Mouse (Mus musculus) liver, embryonic 16.5 days (tissue): ENCODE data around the gene Olfr1423. TPM values are rescaled to one million over a fixed set of nuclear protein-coding genes. Genes with fewer than 3 reads are reported as not detected.
"Not testable (repeated sequence)": the region's sequence is repeated elsewhere in the genome, so short reads cannot be mapped to it uniquely, and the experiment has no call there.

Source experiments
- ATAC-seq: fragments of 200-750 bp; cut with Nextera tagmentation; 2 replicates; pipeline ENCODE4 v1.8.0; 2017; ENCODE audit warnings: low read depth, mild to moderate bottlenecking, moderate number of reproducible peaks, moderate library complexity
- H3K27ac ChIP-seq: fragments of 300-500 bp; sonication (generic); 2 replicates; pipeline ENCODE4 v1.5.1; 2014; ENCODE audit warnings: mild to moderate bottlenecking, low read length
- H3K27me3 ChIP-seq: fragments of 300-500 bp; sonication (generic); 2 replicates; pipeline ENCODE4 v1.6.1; 2014; ENCODE audit warnings: low read depth, low read length, mixed read lengths; ENCODE audit not compliant: control insufficient read depth, insufficient read depth
- H3K36me3 ChIP-seq: fragments of 300-500 bp; sonication (generic); 2 replicates; pipeline ENCODE4 v1.6.1; 2014; ENCODE audit warnings: mild to moderate bottlenecking; ENCODE audit not compliant: control insufficient read depth, insufficient read depth
- H3K4me1 ChIP-seq: fragments of 300-500 bp; sonication (generic); 2 replicates; pipeline ENCODE4 v1.6.1; 2014; ENCODE audit warnings: low read depth, low read length, mixed read lengths; ENCODE audit not compliant: control insufficient read depth
- H3K4me2 ChIP-seq: fragments of 300-500 bp; sonication (generic); 2 replicates; pipeline ENCODE4 v1.6.1; 2014; ENCODE audit warnings: low read depth, low read length, mixed read lengths
- H3K4me3 ChIP-seq: fragments of 300-500 bp; sonication (generic); 2 replicates; pipeline ENCODE4 v1.5.1; 2014; ENCODE audit warnings: low read depth, mild to moderate bottlenecking, low read length
- H3K9ac ChIP-seq: fragments of 300-500 bp; sonication (generic); 2 replicates; pipeline ENCODE4 v1.6.1; 2014; ENCODE audit warnings: low read depth, low read length
- H3K9me3 ChIP-seq: fragments of 300-500 bp; sonication (generic); replicated peaks from 2 replicates; pipeline ENCODE4 v1.6.1; 2016; ENCODE audit warnings: low read length; ENCODE audit not compliant: control insufficient read depth
- WGBS: fragments of 180-500 bp; shearing (Covaris S2); extraction: QIAGEN DNeasy Blood & Tissue Kit; methylation state at CpG from one replicate; pipeline ENCODE4 v1.1.7; 2014; ENCODE audit not compliant: insufficient replicate concordance; 5-methylcytosine and 5-hydroxymethylcytosine counted together
- polyA plus RNA-seq: library from polyadenylated mRNA; unstranded; fragments of >200 nt; fragmentation: Nextera tagmentation; extraction: Ambion mirVana; gene quantifications from 2 replicates; pipeline ENCODE4 v1.2.1, GENCODE M21; 2015

The Olfr1423 gene
- polyA plus RNA-seq = 0.01 TPM in 1 of 2 replicates, not detected in the other

- ATAC-seq = no peak
- no peak within 1 kb of the TSS for H3K4me2 ChIP-seq
- H3K9ac ChIP-seq = no peak within 1 kb of the TSS
- WGBS = 53% methylated on average over 2 of the region's 2 CpGs
- no peaks in the 10 kb centered on the region for H3K4me1 ChIP-seq
- no peaks in the 10 kb centered on the region for H3K9me3 ChIP-seq
- H3K27me3 ChIP-seq = no peaks in the 10 kb centered on the region
- no peak within 1 kb of the TSS for H3K4me3 ChIP-seq
- H3K27ac ChIP-seq = no peak within 1 kb of the TSS
- no peaks in the 10 kb centered on the region for H3K36me3 ChIP-seq
Observed at GRCm38 (mm10) chr19:12041217-12041616, at the start of gene Olfr1423. TSS of gene Olfr1423 (minus strand) at chr19:12041317.

- H3K9ac ChIP-seq, H3K36me3 ChIP-seq, ATAC-seq, H3K27ac ChIP-seq, H3K4me3 ChIP-seq, H3K4me2 ChIP-seq, H3K4me1 ChIP-seq, H3K9me3 ChIP-seq, H3K27me3 ChIP-seq: not testable (repeated sequence)
- WGBS = 54% methylated on average over 4 of the region's 4 CpGs
Observed at GRCm38 (mm10) chr19:12077631-12078030, 36.5 kb upstream of the Olfr1423 start, which contains the start of gene Olfr1425. TSS of gene Olfr1425 (minus strand) at chr19:12077731.

GRCm38 (mm10) chr19:12069546-12069945 lies 28.4 kb upstream of the Olfr1423 start:
- 52% methylated on average over 1 of the region's 1 CpGs for WGBS

GRCm38 (mm10) chr19:12067806-12068205 lies 26.7 kb upstream of the Olfr1423 start:
- not testable (repeated sequence) for H3K4me3 ChIP-seq, H3K4me1 ChIP-seq, H3K9ac ChIP-seq, H3K27ac ChIP-seq, H3K4me2 ChIP-seq, ATAC-seq, H3K27me3 ChIP-seq, H3K36me3 ChIP-seq, H3K9me3 ChIP-seq
- 39% methylated on average over 1 of the region's 1 CpGs for WGBS

More at GRCm38 (mm10) chr19:12069546-12069945, 28.4 kb upstream of the Olfr1423 start:
- H3K4me3 ChIP-seq, H3K36me3 ChIP-seq, H3K4me1 ChIP-seq, ATAC-seq, H3K27ac ChIP-seq, H3K4me2 ChIP-seq, H3K27me3 ChIP-seq, H3K9me3 ChIP-seq, H3K9ac ChIP-seq: not testable (repeated sequence)

GRCm38 (mm10) chr19:12062582-12062981 lies 21.5 kb upstream of the Olfr1423 start, which contains the start of gene Olfr1424:
TSS of gene Olfr1424 (minus strand) at chr19:12062682.
- H3K36me3 ChIP-seq, H3K9me3 ChIP-seq, H3K27me3 ChIP-seq, H3K4me3 ChIP-seq, H3K4me2 ChIP-seq, H3K4me1 ChIP-seq, ATAC-seq, H3K9ac ChIP-seq, H3K27ac ChIP-seq: not testable (repeated sequence)
- WGBS = 79% methylated on average over 1 of the region's 1 CpGs

DNA sequence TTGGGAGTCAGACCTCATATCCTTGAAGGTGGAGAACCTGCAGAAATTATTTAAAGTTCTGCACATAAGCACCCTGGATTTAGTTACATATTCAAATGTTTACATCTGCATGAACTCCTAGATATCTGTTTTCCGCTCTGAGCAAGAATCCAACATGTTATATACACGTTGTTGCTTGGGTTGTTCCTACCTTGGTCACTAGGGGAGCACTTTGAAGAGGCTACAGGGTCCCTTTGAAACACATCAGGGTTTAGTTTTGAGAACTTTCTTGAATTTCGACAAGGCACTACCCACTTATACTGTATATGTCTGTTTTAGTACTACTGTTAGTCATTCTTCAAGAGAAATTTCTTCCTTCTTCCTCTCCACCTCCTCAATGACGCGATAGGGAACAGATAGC lies 2.0 kb upstream of the Olfr1423 start:
- Histone ChIP-seq H3K9me3 (no peaks in the 10 kb centered on the region), H3K36me3 (no peaks in the 10 kb centered on the region), H3K4me3 (no peak overlapping the region), H3K27ac (no peak overlapping the region), H3K27me3 (no peaks in the 10 kb centered on the region), H3K4me1 (no peaks in the 10 kb centered on the region), H3K9ac (no peak overlapping the region), H3K4me2 (no peak overlapping the region)
- no peak for ATAC-seq
- WGBS = 70% methylated on average over 5 of the region's 5 CpGs

DNA sequence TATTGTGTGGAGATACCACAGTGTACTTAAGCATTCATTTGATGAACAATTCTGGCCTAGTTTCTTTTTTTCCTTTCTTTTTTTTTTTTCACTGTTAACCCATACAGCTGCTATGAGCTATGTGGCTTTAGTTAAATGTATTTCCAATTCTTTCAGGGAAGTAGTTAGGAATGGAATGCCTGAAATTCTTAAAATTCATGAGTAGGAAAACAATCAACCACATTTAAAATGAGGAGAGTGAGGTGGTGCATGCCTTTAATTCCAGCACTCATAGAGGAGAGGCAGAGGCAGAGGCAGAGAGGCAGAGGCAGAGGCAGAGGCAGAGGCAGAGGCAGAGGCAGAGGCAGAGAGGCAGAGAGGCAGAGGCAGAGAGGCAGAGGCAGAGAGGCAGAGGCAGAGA lies 3.4 kb downstream of the Olfr1423 start:
- no peaks in the 10 kb centered on the region for H3K27me3 ChIP-seq
- no peak overlapping the region for H3K9ac ChIP-seq
- no peaks in the 10 kb centered on the region for H3K9me3 ChIP-seq
- no peak for ATAC-seq
- no peaks in the 10 kb centered on the region for H3K36me3 ChIP-seq
- H3K4me1 ChIP-seq = no peaks in the 10 kb centered on the region
- H3K27ac ChIP-seq = no peak overlapping the region
- H3K4me3 ChIP-seq = no peak overlapping the region
- H3K4me2 ChIP-seq = no peak overlapping the region

GRCm38 (mm10) chr19:12026606-12027005 lies 14.5 kb downstream of the Olfr1423 start:
- H3K4me1 ChIP-seq = no peaks in the 10 kb centered on the region
- no peak overlapping the region for H3K4me2 ChIP-seq
- no peak overlapping the region for H3K4me3 ChIP-seq
- no peak overlapping the region for H3K27ac ChIP-seq
- H3K9ac ChIP-seq = no peak overlapping the region
- no peaks in the 10 kb centered on the region for H3K36me3 ChIP-seq
- no peak for ATAC-seq
- no peaks in the 10 kb centered on the region for H3K9me3 ChIP-seq
- WGBS = 25% methylated on average over 2 of the region's 2 CpGs
- H3K27me3 ChIP-seq = no peaks in the 10 kb centered on the region

GRCm38 (mm10) chr19:12025333-12025732 lies 15.8 kb downstream of the Olfr1423 start:
- Histone ChIP-seq H3K27ac (no peak overlapping the region), H3K9me3 (no peaks in the 10 kb centered on the region), H3K27me3 (no peaks in the 10 kb centered on the region), H3K4me2 (no peak overlapping the region), H3K36me3 (no peaks in the 10 kb centered on the region), H3K9ac (no peak overlapping the region), H3K4me3 (no peak overlapping the region), H3K4me1 (no peaks in the 10 kb centered on the region)
- 34% methylated on average over 3 of the region's 3 CpGs for WGBS
- no peak for ATAC-seq
